Mouse (Mus musculus) CH12.LX (cell line): ENCODE measurements around the gene Hyal3. TPM values are rescaled to one million over a fixed set of nuclear protein-coding genes. Genes with fewer than 3 reads are reported as not detected.

Experiments
- DNase-seq: peaks from one replicate; pipeline ENCODE4 v3.0.0-alpha.2; 2013; ENCODE audit errors: extremely low read depth
- H3K27ac ChIP-seq: 2 replicates; pipeline ENCODE4 v1.5.1; 2012; ENCODE audit warnings: low read depth, mild to moderate bottlenecking, control low read depth, moderate library complexity; ENCODE audit not compliant: insufficient read depth
- H3K27me3 ChIP-seq: replicated peaks from 2 replicates; pipeline ENCODE3; 2012; ENCODE audit warnings: inconsistent platforms
- H3K36me3 ChIP-seq, 2 experiments: replicated peaks in 1 of 2; 2 replicates each; pipeline versions ENCODE3 to v1.6.1; 2012; ENCODE audit warnings: inconsistent platforms in 1 of 2, low read length in 1 of 2, mild to moderate bottlenecking in 1 of 2, mixed read lengths in 1 of 2, moderate library complexity in 1 of 2; ENCODE audit not compliant: control insufficient read depth in 1 of 2, insufficient read depth in 1 of 2
- H3K4me1 ChIP-seq, 2 experiments: 2 replicates each; pipeline ENCODE4 v1.6.1; 2012; ENCODE audit warnings: inconsistent platforms in 1 of 2, moderate library complexity in 1 of 2; ENCODE audit not compliant: insufficient read depth in 2 of 2, control insufficient read depth in 1 of 2
- H3K4me2 ChIP-seq: 2 replicates; pipeline ENCODE4 v1.6.1; 2012; ENCODE audit warnings: low read depth, mild to moderate bottlenecking, control low read depth; ENCODE audit not compliant: poor library complexity, insufficient read depth, severe bottlenecking
- H3K4me3 ChIP-seq, 3 experiments: fragments of 150-350 bp in 1 of 3; sonication (generic) in 1 of 3; replicated peaks in 1 of 3; 2 replicates each; pipeline versions ENCODE3 to v1.5.1; 2011 to 2012; ENCODE audit warnings: low read depth in 2 of 3, low read length in 2 of 3, mild to moderate bottlenecking in 2 of 3, moderate library complexity in 2 of 3, control low read depth in 1 of 3, improper control_type of control experiment in 1 of 3, inconsistent platforms in 1 of 3, mixed read lengths in 1 of 3; ENCODE audit not compliant: poor library complexity in 1 of 3
- H3K79me2 ChIP-seq: replicated peaks from 2 replicates; pipeline ENCODE4 v1.6.1; 2012; ENCODE audit warnings: mild to moderate bottlenecking, moderate library complexity; ENCODE audit not compliant: control insufficient read depth, poor library complexity, insufficient read depth, severe bottlenecking; ENCODE audit errors: extremely low read depth
- H3K9ac ChIP-seq: 2 replicates; pipeline ENCODE4 v1.6.1; 2012; ENCODE audit warnings: low read depth, mild to moderate bottlenecking, control low read depth, moderate library complexity; ENCODE audit not compliant: insufficient read depth
- H3K9me3 ChIP-seq: replicated peaks from 2 replicates; pipeline ENCODE3; 2012; ENCODE audit warnings: low read length, inconsistent platforms, mixed read lengths
- CHD1 ChIP-seq: IDR thresholded peaks from 2 replicates; pipeline ENCODE4 v1.6.1; 2012; ENCODE audit warnings: low read depth, low read length, improper control_type of control experiment, inconsistent platforms
- CHD2 ChIP-seq: IDR thresholded peaks from 2 replicates; pipeline ENCODE4 v1.6.1; 2011; ENCODE audit warnings: low read length, improper control_type of control experiment
- CTCF ChIP-seq, 2 experiments: IDR thresholded peaks in 1 of 2; conservative IDR thresholded peaks in 1 of 2; 2 replicates each; pipeline ENCODE4 v1.5.1; 2011 to 2012; ENCODE audit warnings: low read depth in 2 of 2, low read length in 2 of 2, improper control_type of control experiment in 1 of 2, inconsistent platforms in 1 of 2, mild to moderate bottlenecking in 1 of 2, moderate library complexity in 1 of 2
- EP300 ChIP-seq: IDR thresholded peaks from 2 replicates; pipeline ENCODE4 v1.6.1; 2011; ENCODE audit warnings: low read length, improper control_type of control experiment
- HCFC1 ChIP-seq: IDR thresholded peaks from 2 replicates; pipeline ENCODE4 v1.6.1; 2012; ENCODE audit warnings: low read depth, mild to moderate bottlenecking, inconsistent platforms, low read length, improper control_type of control experiment
- IRF4 ChIP-seq: IDR thresholded peaks from 2 replicates; pipeline ENCODE4 v1.6.1; 2014; ENCODE audit warnings: low read depth, mild to moderate bottlenecking, inconsistent platforms, low read length, improper control_type of control experiment
- JUND ChIP-seq: conservative IDR thresholded peaks from 2 replicates; pipeline ENCODE4 v1.6.1; 2011; ENCODE audit warnings: low read depth, low read length, improper control_type of control experiment
- KAT2A ChIP-seq: IDR thresholded peaks from 2 replicates; pipeline ENCODE4 v1.6.1; 2012; ENCODE audit warnings: low read length, improper control_type of control experiment, inconsistent platforms; ENCODE audit not compliant: insufficient replicate concordance
- MAZ ChIP-seq: IDR thresholded peaks from 2 replicates; pipeline ENCODE4 v1.6.1; 2012; ENCODE audit warnings: low read depth, mild to moderate bottlenecking, inconsistent platforms, low read length, improper control_type of control experiment, moderate library complexity
- MEF2A ChIP-seq: IDR thresholded peaks from 2 replicates; pipeline ENCODE4 v1.6.1; 2014; ENCODE audit warnings: low read depth, mild to moderate bottlenecking, inconsistent platforms, low read length, improper control_type of control experiment, borderline replicate concordance
- MXI1 ChIP-seq: IDR thresholded peaks from 2 replicates; pipeline ENCODE4 v1.6.1; 2011; ENCODE audit warnings: mild to moderate bottlenecking, low read depth, low read length, improper control_type of control experiment
- MYC ChIP-seq: IDR thresholded peaks from 2 replicates; pipeline ENCODE4 v1.6.1; 2011; ENCODE audit warnings: low read depth, mild to moderate bottlenecking, improper control_type of control experiment, low read length
- NRF1 ChIP-seq: IDR thresholded peaks from 2 replicates; pipeline ENCODE4 v1.6.1; 2014; ENCODE audit warnings: low read depth, mild to moderate bottlenecking, inconsistent platforms, low read length, improper control_type of control experiment, moderate library complexity
- PAX5 ChIP-seq: IDR thresholded peaks from 2 replicates; pipeline ENCODE4 v1.6.1; 2012; ENCODE audit warnings: low read length, inconsistent platforms, mixed read lengths
- POLR2A ChIP-seq: IDR thresholded peaks from 2 replicates; pipeline ENCODE4 v1.6.1; 2011; ENCODE audit warnings: low read depth, mild to moderate bottlenecking, improper control_type of control experiment, low read length
- RAD21 ChIP-seq: IDR thresholded peaks from 2 replicates; pipeline ENCODE4 v1.6.1; 2011; ENCODE audit warnings: low read depth, mild to moderate bottlenecking, low read length, improper control_type of control experiment, moderate library complexity
- RCOR1 ChIP-seq: conservative IDR thresholded peaks from 2 replicates; pipeline ENCODE4 v1.6.1; 2012; ENCODE audit warnings: low read depth, mild to moderate bottlenecking, inconsistent platforms, low read length, improper control_type of control experiment
- SIN3A ChIP-seq: IDR thresholded peaks from 2 replicates; pipeline ENCODE4 v1.6.1; 2012; ENCODE audit warnings: low read length, improper control_type of control experiment, inconsistent platforms
- TBP ChIP-seq: conservative IDR thresholded peaks from 2 replicates; pipeline ENCODE4 v1.6.1; 2011; ENCODE audit warnings: low read depth, low read length, improper control_type of control experiment
- TCF12 ChIP-seq: IDR thresholded peaks from 2 replicates; pipeline ENCODE4 v1.6.1; 2014; ENCODE audit warnings: low read depth, mild to moderate bottlenecking, inconsistent platforms, low read length, improper control_type of control experiment
- USF1 ChIP-seq: IDR thresholded peaks from 2 replicates; pipeline ENCODE4 v1.6.1; 2014; ENCODE audit warnings: low read depth, mild to moderate bottlenecking, inconsistent platforms, low read length, improper control_type of control experiment
- ZC3H11A ChIP-seq: IDR thresholded peaks from 2 replicates; pipeline ENCODE4 v1.6.1; 2012; ENCODE audit warnings: low read depth, mild to moderate bottlenecking, inconsistent platforms, low read length, improper control_type of control experiment
- ZMIZ1 ChIP-seq: IDR thresholded peaks from 2 replicates; pipeline ENCODE4 v1.6.1; 2012; ENCODE audit warnings: low read depth, mild to moderate bottlenecking, inconsistent platforms, low read length, improper control_type of control experiment
- ZNF384 ChIP-seq: IDR thresholded peaks from 2 replicates; pipeline ENCODE4 v1.6.1; 2012; ENCODE audit warnings: low read depth, low read length, improper control_type of control experiment, inconsistent platforms
- dilution Hi-C: fragments of 300-500 bp; cut with MboI; formaldehyde crosslinking; loops from 2 replicates; pipeline ENCODE4 v1.14.3; 2020; ENCODE audit warnings: low sequenced_read_pairs; ENCODE audit not compliant: extremely low pct_unique_long_range_greater_than_20kb, extremely low pct_ligation_motif_present
- in situ Hi-C: fragments of 300-500 bp; cut with MboI; formaldehyde crosslinking; loops from 3 replicates; pipeline ENCODE4 v1.14.3; 2019; ENCODE audit warnings: low sequenced_read_pairs, low pct_ligation_motif_present, low pct_unique_long_range_greater_than_20kb, mixed read lengths
- polyA plus RNA-seq: library from polyadenylated mRNA; unstranded; fragments of >175 nt; gene quantifications from 2 replicates; pipeline ENCODE4 v1.2.1, GENCODE M21; 2012; ENCODE audit warnings: low read depth; ENCODE audit not compliant: insufficient read length
- total RNA-seq, 2 experiments: library from RNA; depleted of rRNA; stranded (reverse); fragments of 300-350 nt in 1 of 2; fragments of >200 nt in 1 of 2; gene quantifications; 2 replicates each; pipeline ENCODE4 v1.2.3; 2012 to 2014

Hyal3 gene
- total and polyA plus RNA-seq, 3 experiments = 0.12 to 0.21 (median 0.13) TPM

DNA sequence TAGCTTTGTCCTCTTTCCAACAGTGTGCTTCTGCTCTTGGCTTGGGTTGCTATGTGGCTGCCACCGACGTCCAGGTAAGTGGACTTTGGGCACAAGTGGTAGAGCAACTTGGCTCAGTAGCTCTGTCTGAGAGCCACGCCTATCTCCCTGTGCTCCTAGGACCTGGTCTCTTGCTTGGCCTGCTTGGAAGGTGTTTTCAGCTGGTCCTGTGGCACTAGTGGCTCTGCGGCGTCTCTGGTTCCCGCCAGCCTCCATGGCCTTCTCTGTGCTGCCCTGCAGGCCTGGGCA lies 10.1 kb downstream of the Hyal3 start:
- peaks cover 44 to 68% of the 10 kb centered on the region in 2 experiments for H3K36me3 ChIP-seq
- no peak overlapping the region for H3K4me3 ChIP-seq
- H3K9ac ChIP-seq = no peak overlapping the region
- DNase-seq = no peak
- peaks cover 8 to 22% of the 10 kb centered on the region in 2 experiments for H3K4me1 ChIP-seq
- peaks cover 18% of the 10 kb centered on the region for H3K79me2 ChIP-seq
- in situ Hi-C loops = no loop called here
- no peak overlapping the region for H3K4me2 ChIP-seq
- no peak overlapping the region for H3K27ac ChIP-seq
- H3K9me3 ChIP-seq = no peaks in the 10 kb centered on the region
- H3K27me3 ChIP-seq = no peaks in the 10 kb centered on the region
- dilution Hi-C loops = no loop called here
- TF ChIP-seq IRF4 (no peak), CHD1 (no peak), TCF12 (no peak), MAZ (no peak), MXI1 (no peak), NRF1 (no peak), ZMIZ1 (no peak), PAX5 (no peak), EP300 (no peak), CHD2 (no peak), POLR2A (no peak), MEF2A (no peak), RAD21 (no peak), RCOR1 (no peak), KAT2A (no peak), JUND (no peak)

DNA sequence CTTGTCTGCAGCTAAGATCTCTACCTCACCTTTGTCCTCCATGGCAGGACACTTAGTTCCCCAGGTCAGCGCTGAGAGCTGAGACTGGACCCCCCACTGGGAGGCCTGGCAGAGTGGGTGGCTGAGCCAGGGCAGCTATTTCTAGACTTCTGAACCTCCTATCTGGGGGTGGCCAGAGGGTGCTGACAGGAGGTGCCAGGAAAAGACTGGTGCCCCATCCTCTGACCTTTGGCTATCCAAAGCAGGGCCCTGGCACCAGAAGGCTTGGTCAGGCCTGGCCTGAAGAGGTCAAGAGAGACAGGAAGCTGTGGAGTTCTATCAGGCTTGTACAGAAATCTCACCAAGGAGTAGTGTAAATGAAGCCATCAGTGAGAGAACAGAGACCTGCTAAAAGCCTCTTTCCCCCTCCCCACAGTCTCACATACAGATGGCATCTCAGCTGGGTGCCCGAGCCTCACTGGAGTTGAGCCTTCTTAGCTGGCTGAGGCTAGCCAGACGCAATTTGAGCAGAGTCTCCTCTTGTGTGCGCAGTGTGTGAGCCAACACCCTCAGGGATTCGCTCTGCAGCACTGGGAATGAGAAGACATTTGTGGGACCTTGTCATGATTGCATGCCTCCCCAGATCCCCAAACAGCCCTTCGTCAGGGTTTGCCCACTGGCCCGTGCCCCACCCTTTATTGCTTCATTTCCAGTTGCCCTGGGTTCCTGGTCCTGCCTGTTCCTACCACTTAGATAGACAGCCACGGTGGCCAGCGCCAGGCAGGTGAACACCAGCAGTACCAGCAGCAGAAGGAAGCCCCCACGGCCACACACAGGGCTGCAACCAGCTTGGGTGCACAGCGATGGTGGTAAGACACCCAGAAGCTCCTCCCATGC lies 12.7 kb downstream of the Hyal3 start:
- dilution Hi-C loops (no loop called here), in situ Hi-C loops (no loop called here)
- H3K4me1 ChIP-seq = peaks cover 3 to 13% of the 10 kb centered on the region in 2 experiments; a peak in 3 of 4 replicates
- H3K9ac ChIP-seq = no peak overlapping the region
- H3K36me3 ChIP-seq = peaks cover 44 to 92% of the 10 kb centered on the region in 2 experiments
- no peaks in the 10 kb centered on the region for H3K9me3 ChIP-seq
- H3K4me2 ChIP-seq = no peak overlapping the region
- H3K27ac ChIP-seq = no peak overlapping the region
- DNase-seq = no peak
- H3K4me3 ChIP-seq = no peak overlapping the region
- H3K79me2 ChIP-seq = peaks cover 12% of the 10 kb centered on the region
- TF ChIP-seq RCOR1 (no peak), ZNF384 (no peak), MYC (no peak), TBP (no peak), CHD2 (no peak), MXI1 (no peak), SIN3A (no peak), MEF2A (no peak), USF1 (no peak), HCFC1 (no peak), CTCF (conservative IDR thresholded peaks at IDR 0.05 in 1 of 2, IDR thresholded peaks at IDR 0.05 in 1 of 2; ENCODE audit: low read depth in 2 of 2, low read length in 2 of 2) (no peak), NRF1 (no peak), ZC3H11A (no peak)
- H3K27me3 ChIP-seq = no peaks in the 10 kb centered on the region
